Mouse (Mus musculus) liver, embryonic 14.5 days (tissue): ENCODE data around the gene Zfp784.

Source experiments
- CTCF ChIP-seq: IDR thresholded peaks from 2 replicates; pipeline ENCODE4 v1.5.1; 2016; ENCODE audit warnings: antibody characterized with exemption, low read depth, control low read depth
- EP300 ChIP-seq: IDR thresholded peaks from 2 replicates; pipeline ENCODE4 v1.6.1; 2016; ENCODE audit warnings: antibody characterized with exemption, low read depth

GRCm38 (mm10) chr7:5029543-5029942 is 8.7 kb downstream of the Zfp784 start:
- TF ChIP-seq CTCF = no peak
- TF ChIP-seq EP300 = no peak
